Mouse (Mus musculus) lung, adult 2 months (tissue): ENCODE measurements around the gene Usp6nl.

Experiments
- CTCF ChIP-seq: fragments of 200-500 bp; IDR thresholded peaks from 2 replicates; pipeline ENCODE4 v1.5.1; 2011; ENCODE audit warnings: mild to moderate bottlenecking, low read length, control low read depth; ENCODE audit not compliant: insufficient read depth
- POLR2A ChIP-seq: fragments of 200-500 bp; IDR thresholded peaks from 2 replicates; pipeline ENCODE4 v1.6.1; 2011; ENCODE audit warnings: low read depth, mild to moderate bottlenecking, control low read depth, low read length, borderline replicate concordance; ENCODE audit errors: extremely low read depth

GRCm38 (mm10) chr2:6414400-6414799 lies 91.9 kb downstream of the Usp6nl start:
- TF ChIP-seq POLR2A, result no peak
- no peak for TF ChIP-seq CTCF
